Mouse (Mus musculus) small intestine, adult 2 months (tissue): ENCODE results near the gene Rpl29. TPM values are rescaled to one million over a fixed set of nuclear protein-coding genes. Genes with fewer than 3 reads are reported as not detected.

Source experiments
- H3K27ac ChIP-seq: fragments of 200-500 bp; 2 replicates; pipeline ENCODE4 v1.5.1; 2012; ENCODE audit warnings: low read depth, low read length, control low read depth, inconsistent platforms; ENCODE audit not compliant: insufficient read depth
- H3K27me3 ChIP-seq: fragments of 200-500 bp; 2 replicates; pipeline ENCODE4 v1.6.1; 2012; ENCODE audit warnings: mild to moderate bottlenecking, moderate library complexity, low read length, inconsistent platforms; ENCODE audit not compliant: control insufficient read depth, insufficient read depth
- H3K36me3 ChIP-seq: fragments of 200-500 bp; 2 replicates; pipeline ENCODE4 v1.6.1; 2012; ENCODE audit warnings: mild to moderate bottlenecking, low read length, control low read depth, inconsistent platforms; ENCODE audit not compliant: control insufficient read depth, insufficient read depth
- H3K4me1 ChIP-seq: fragments of 200-500 bp; 2 replicates; pipeline ENCODE4 v1.6.1; 2012; ENCODE audit warnings: low read length, inconsistent platforms, mixed read lengths; ENCODE audit not compliant: control insufficient read depth, insufficient read depth, insufficient read length
- H3K4me3 ChIP-seq: fragments of 200-500 bp; 2 replicates; pipeline ENCODE4 v1.5.1; 2012; ENCODE audit warnings: low read depth, mild to moderate bottlenecking, control low read depth, inconsistent platforms, low read length, moderate library complexity
- CTCF ChIP-seq: fragments of 200-500 bp; IDR thresholded peaks from 2 replicates; pipeline ENCODE4 v1.5.1; 2012; ENCODE audit warnings: low read depth, mild to moderate bottlenecking, control low read depth, inconsistent platforms, low read length, moderate library complexity, mixed read lengths; ENCODE audit not compliant: insufficient replicate concordance, insufficient read length; ENCODE audit errors: extremely low read depth
- POLR2A ChIP-seq: fragments of 200-500 bp; IDR thresholded peaks from 2 replicates; pipeline ENCODE4 v1.6.1; 2012; ENCODE audit warnings: low read depth, mild to moderate bottlenecking, control low read depth, inconsistent platforms, low read length, moderate library complexity
- WGBS: fragments of 180-500 bp; shearing (Covaris S2); methylation state at CpG from one replicate; pipeline ENCODE4 v1.1.7; 2018; 5-methylcytosine and 5-hydroxymethylcytosine counted together
- polyA plus RNA-seq: library from polyadenylated mRNA; depleted of rRNA; stranded (reverse); fragments of >200 nt; gene quantifications from 2 replicates; pipeline ENCODE4 v1.2.3, GENCODE M21; 2012; rRNA removed

The Rpl29 gene
- polyA plus RNA-seq, result 259 and 390 TPM in 2 replicates

GRCm38 (mm10) chr9:106429221-106430014 is at the start of gene Rpl29:
TSS of gene Rpl29 (plus strand) at chr9:106429454.
- Histone ChIP-seq H3K4me3 (peak within 1 kb of the TSS; percentile 86), H3K27ac (peak within 1 kb of the TSS; percentile 69), H3K27me3 (no peaks in the 10 kb centered on the region), H3K4me1 (peaks cover 29% of the 10 kb centered on the region), H3K36me3 (peaks cover 29% of the 10 kb centered on the region)
- peak; percentile 72; the same call in 1 of the 2 replicates for TF ChIP-seq POLR2A
- TF ChIP-seq CTCF, result no peak
- under 1% methylated on average over 55 of the region's 55 CpGs for WGBS

- WGBS, result 69% methylated on average over 12 of the region's 12 CpGs
- Histone ChIP-seq H3K4me1 (0 out of 2 replicates have a peak, but pooled peaks cover 3% of the 10 kb centered on the region), H3K36me3 (no peaks in the 10 kb centered on the region), H3K27me3 (no peaks in the 10 kb centered on the region), H3K4me3 (no peak overlapping the region), H3K27ac (no peak overlapping the region)
- TF ChIP-seq POLR2A (no peak), CTCF (no peak)
Observed at GRCm38 (mm10) chr9:106386181-106386864, 42.9 kb upstream of the Rpl29 start.

GRCm38 (mm10) chr9:106392828-106393527 is 36.3 kb upstream of the Rpl29 start:
- TF ChIP-seq POLR2A (no peak), CTCF (no peak)
- H3K27me3 ChIP-seq, result no peaks in the 10 kb centered on the region
- H3K4me1 ChIP-seq, result no peaks in the 10 kb centered on the region; the same call in none of the 2 replicates
- no peaks in the 10 kb centered on the region for H3K36me3 ChIP-seq
- whole genome bisulfite sequencing, result 75% methylated on average over 11 of the region's 11 CpGs
- H3K4me3 ChIP-seq, result no peak overlapping the region
- no peak overlapping the region for H3K27ac ChIP-seq

- Histone ChIP-seq H3K4me3 (no peak overlapping the region), H3K36me3 (no peaks in the 10 kb centered on the region), H3K27me3 (no peaks in the 10 kb centered on the region), H3K27ac (no peak overlapping the region), H3K4me1 (no peaks in the 10 kb centered on the region; the same call in none of the 2 replicates)
- WGBS, result 74% methylated on average over 8 of the region's 8 CpGs
- TF ChIP-seq CTCF (no peak), POLR2A (no peak)
Observed at GRCm38 (mm10) chr9:106393548-106393947, 35.7 kb upstream of the Rpl29 start.

- no peak overlapping the region for H3K27ac ChIP-seq
- TF ChIP-seq CTCF (peak; percentile 20; the same call in 1 of the 2 replicates), POLR2A (no peak)
- 57% methylated on average over 11 of the region's 11 CpGs for WGBS
- no peaks in the 10 kb centered on the region for H3K27me3 ChIP-seq
- H3K4me3 ChIP-seq, result no peak overlapping the region
- H3K4me1 ChIP-seq, result peaks cover 2% of the 10 kb centered on the region
- H3K36me3 ChIP-seq, result no peaks in the 10 kb centered on the region
Observed at GRCm38 (mm10) chr9:106394649-106395602, 34.3 kb upstream of the Rpl29 start.

GRCm38 (mm10) chr9:106397733-106398132 is 31.5 kb upstream of the Rpl29 start:
- Histone ChIP-seq H3K4me1 (peaks cover 2% of the 10 kb centered on the region), H3K36me3 (no peaks in the 10 kb centered on the region), H3K4me3 (no peak overlapping the region), H3K27me3 (no peaks in the 10 kb centered on the region), H3K27ac (no peak overlapping the region)
- WGBS, result 63% methylated on average over 4 of the region's 4 CpGs
- TF ChIP-seq CTCF, result no peak
- no peak for TF ChIP-seq POLR2A
